Mouse (Mus musculus) leukemia stem cell, adult 10-12 weeks (primary cell): ENCODE data around the gene Lingo4. TPM values are rescaled to one million over a fixed set of nuclear protein-coding genes. Genes with fewer than 3 reads are reported as not detected.

Source experiments
- polyA plus RNA-seq: library from polyadenylated mRNA; stranded (reverse); fragments of >175 nt; gene quantifications from 2 replicates; pipeline ENCODE4 v1.2.3, GENCODE M21; 2012; ENCODE audit warnings: low replicate concordance

The Lingo4 gene
- 0.08 and 0.12 TPM in 2 replicates for polyA plus RNA-seq

GRCm38 (mm10) chr3:94398217-94398616 lies at the start of gene Lingo4:
Gene Lingo4, plus strand, starts transcription at chr3:94398517.

GRCm38 (mm10) chr3:94362138-94362537 lies 36.2 kb upstream of the Lingo4 start, which contains the start of gene C2cd4d:
Gene C2cd4d, plus strand, starts transcription at chr3:94362438.

GRCm38 (mm10) chr3:94372641-94373040 lies 25.7 kb upstream of the Lingo4 start, which contains the start of gene Rorc:
Gene Rorc, plus strand, starts transcription at chr3:94372794.

GRCm38 (mm10) chr3:94413031-94413679 lies 14.8 kb downstream of the Lingo4 start, which contains the start of gene Tdrkh:
Gene Tdrkh, plus strand, starts transcription at chr3:94413273.

GRCm38 (mm10) chr3:94442951-94443596 lies 44.8 kb downstream of the Lingo4 start, which contains the start of gene Mrpl9:
Gene Mrpl9, plus strand, starts transcription at chr3:94443318.

GRCm38 (mm10) chr3:94443597-94443964 lies 45.3 kb downstream of the Lingo4 start, which contains the start of gene Oaz3:
Gene Oaz3, minus strand, starts transcription at chr3:94443915.

Other genes with a start within 250 kb of the Lingo4 start
- gene Gm10696, start 220.3 kb upstream of the Lingo4 start, polyA plus RNA-seq, result not detected in 2 replicates
- not detected in 2 replicates for gene Gm5286, start 201.8 kb upstream of the Lingo4 start, polyA plus RNA-seq
- not detected in 2 replicates for gene Gm4778, start 134.5 kb upstream of the Lingo4 start, polyA plus RNA-seq
- 0.41 TPM in 1 of 2 replicates, not detected in the other for gene Them4, start 88.4 kb upstream of the Lingo4 start, polyA plus RNA-seq
- gene Them5, start 56.4 kb upstream of the Lingo4 start, polyA plus RNA-seq, result not detected in 2 replicates
- gene C2cd4d, start 36.1 kb upstream of the Lingo4 start, polyA plus RNA-seq, result not detected in 2 replicates
- not detected in 2 replicates for gene Rorc, start 25.7 kb upstream of the Lingo4 start, polyA plus RNA-seq
- 0.62 and 1.2 TPM in 2 replicates for gene Tdrkh, start 14.8 kb downstream of the Lingo4 start, polyA plus RNA-seq
- 64.0 and 64.6 TPM in 2 replicates for gene Mrpl9, start 44.8 kb downstream of the Lingo4 start, polyA plus RNA-seq
- gene Oaz3, start 45.4 kb downstream of the Lingo4 start, polyA plus RNA-seq, result not detected in 2 replicates
- 0.59 TPM in 1 of 2 replicates, not detected in the other for gene Celf3, start 79.8 kb downstream of the Lingo4 start, polyA plus RNA-seq
- gene Riiad1, start 81.8 kb downstream of the Lingo4 start, polyA plus RNA-seq, result not detected in 2 replicates
- gene Snx27, start 184.2 kb downstream of the Lingo4 start, polyA plus RNA-seq, result 6.8 and 8.7 TPM in 2 replicates
- not detected in 2 replicates for gene Gm10972, start 244.6 kb downstream of the Lingo4 start, polyA plus RNA-seq